Mouse (Mus musculus): ENCODE results near the gene Nr1h4. TPM values are rescaled to one million over a fixed set of nuclear protein-coding genes. Genes with fewer than 3 reads are reported as not detected.

Nr1h4 gene
- total and polyA plus RNA-seq, 2 experiments from 2014 or later: 0.08 TPM; not detected in 1

- TF ChIP-seq CTCF (IDR thresholded peaks at IDR 0.05; ENCODE audit: low read depth): no peak
- H3K4me1 ChIP-seq (ENCODE audit: insufficient read depth, low read length): no peaks in the 10 kb centered on the region
- no peak overlapping the region for H3K27ac ChIP-seq
- H3K9me3 ChIP-seq (ENCODE audit: low read length): no peaks in the 10 kb centered on the region
- H3K4me2 ChIP-seq (ENCODE audit: low read depth, low read length): no peak overlapping the region
- H3K36me3 ChIP-seq (ENCODE audit: insufficient read depth, low read length): no peaks in the 10 kb centered on the region
- no peak for DNase-seq (ENCODE audit: low spot score)
- no peak overlapping the region for H3K4me3 ChIP-seq (ENCODE audit: low read length)
- H3K9ac ChIP-seq (replicated peaks; ENCODE audit: low read length): no peak overlapping the region
- no peak for ATAC-seq
- WGBS: 65% methylated on average over 5 of the region's 5 CpGs
- H3K27me3 ChIP-seq (ENCODE audit: insufficient read depth, low read length): no peaks in the 10 kb centered on the region
These were observed 30.3 kb downstream of the Nr1h4 start for GRCm38 (mm10) chr10:89502986-89503560.

GRCm38 (mm10) chr10:89501902-89502301 is 31.5 kb downstream of the Nr1h4 start:
- DNase-seq (ENCODE audit: low spot score) (no peak), ATAC-seq (no peak)
- TF ChIP-seq CTCF (IDR thresholded peaks at IDR 0.05; ENCODE audit: low read depth): no peak
- Histone ChIP-seq H3K4me1 (ENCODE audit: insufficient read depth, low read length) (no peaks in the 10 kb centered on the region), H3K27ac (no peak overlapping the region), H3K27me3 (ENCODE audit: insufficient read depth, low read length) (no peaks in the 10 kb centered on the region), H3K9ac (replicated peaks; ENCODE audit: low read length) (no peak overlapping the region), H3K9me3 (ENCODE audit: low read length) (no peaks in the 10 kb centered on the region), H3K36me3 (ENCODE audit: insufficient read depth, low read length) (no peaks in the 10 kb centered on the region), H3K4me3 (ENCODE audit: low read length) (no peak overlapping the region), H3K4me2 (ENCODE audit: low read depth, low read length) (no peak overlapping the region)
- WGBS: 89% methylated on average over 6 of the region's 6 CpGs

DNA sequence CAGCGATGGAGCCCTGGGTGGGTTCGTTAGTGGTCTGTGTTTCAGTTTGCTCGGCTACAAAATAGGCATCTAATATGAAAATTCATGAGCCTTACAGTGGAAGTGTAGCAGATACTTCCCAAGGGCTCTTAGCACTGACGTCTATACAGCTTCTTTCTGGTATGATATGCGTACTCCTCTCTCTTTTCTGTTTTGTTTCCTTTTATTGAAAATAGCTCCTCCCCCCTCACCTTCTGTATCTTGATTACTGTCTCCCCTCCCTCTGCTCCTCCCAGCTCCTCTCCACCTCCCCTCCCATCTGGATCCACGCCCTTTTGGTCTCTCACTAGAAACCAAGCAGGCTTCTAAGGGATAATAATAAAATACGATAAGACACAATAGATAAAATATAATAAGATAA is 37.8 kb downstream of the Nr1h4 start:
- Histone ChIP-seq H3K27ac (no peak overlapping the region), H3K9me3 (ENCODE audit: low read length) (no peaks in the 10 kb centered on the region), H3K27me3 (ENCODE audit: insufficient read depth, low read length) (no peaks in the 10 kb centered on the region), H3K4me2 (ENCODE audit: low read depth, low read length) (no peak overlapping the region), H3K9ac (replicated peaks; ENCODE audit: low read length) (no peak overlapping the region), H3K36me3 (ENCODE audit: insufficient read depth, low read length) (no peaks in the 10 kb centered on the region), H3K4me1 (ENCODE audit: insufficient read depth, low read length) (no peaks in the 10 kb centered on the region), H3K4me3 (ENCODE audit: low read length) (no peak overlapping the region)
- ATAC-seq (no peak), DNase-seq (ENCODE audit: low spot score) (no peak)
- 81% methylated on average over 7 of the region's 7 CpGs for WGBS
- TF ChIP-seq CTCF (IDR thresholded peaks at IDR 0.05; ENCODE audit: low read depth): no peak

DNA sequence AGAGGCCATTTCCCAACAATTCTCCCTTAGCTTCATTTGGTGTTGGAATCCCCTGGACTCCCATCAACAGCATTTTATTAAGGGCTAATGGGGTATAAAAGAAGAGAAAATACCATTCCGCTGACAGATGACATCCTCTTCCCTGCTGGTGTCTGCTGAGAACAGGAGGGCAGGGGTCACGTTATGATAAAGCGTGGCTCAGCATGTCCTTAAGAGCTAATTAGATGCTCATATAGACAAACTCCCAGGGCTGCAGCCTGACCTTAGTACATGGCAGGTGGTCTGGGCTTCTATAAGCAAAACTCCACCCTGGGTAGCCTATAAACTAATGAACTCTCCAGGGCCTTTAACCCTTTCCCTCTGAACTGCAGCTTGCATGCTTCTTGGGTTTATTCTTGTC is 42.1 kb downstream of the Nr1h4 start:
- Histone ChIP-seq H3K9ac (replicated peaks; ENCODE audit: low read length) (no peak overlapping the region), H3K27ac (no peak overlapping the region), H3K27me3 (ENCODE audit: insufficient read depth, low read length) (no peaks in the 10 kb centered on the region), H3K9me3 (ENCODE audit: low read length) (no peaks in the 10 kb centered on the region), H3K36me3 (ENCODE audit: insufficient read depth, low read length) (no peaks in the 10 kb centered on the region), H3K4me1 (ENCODE audit: insufficient read depth, low read length) (no peaks in the 10 kb centered on the region), H3K4me2 (ENCODE audit: low read depth, low read length) (no peak overlapping the region), H3K4me3 (ENCODE audit: low read length) (no peak overlapping the region)
- 28% methylated on average over 3 of the region's 3 CpGs for WGBS
- DNase-seq (ENCODE audit: low spot score) (no peak), ATAC-seq (no peak)
- no peak for TF ChIP-seq CTCF (IDR thresholded peaks at IDR 0.05; ENCODE audit: low read depth)

DNA sequence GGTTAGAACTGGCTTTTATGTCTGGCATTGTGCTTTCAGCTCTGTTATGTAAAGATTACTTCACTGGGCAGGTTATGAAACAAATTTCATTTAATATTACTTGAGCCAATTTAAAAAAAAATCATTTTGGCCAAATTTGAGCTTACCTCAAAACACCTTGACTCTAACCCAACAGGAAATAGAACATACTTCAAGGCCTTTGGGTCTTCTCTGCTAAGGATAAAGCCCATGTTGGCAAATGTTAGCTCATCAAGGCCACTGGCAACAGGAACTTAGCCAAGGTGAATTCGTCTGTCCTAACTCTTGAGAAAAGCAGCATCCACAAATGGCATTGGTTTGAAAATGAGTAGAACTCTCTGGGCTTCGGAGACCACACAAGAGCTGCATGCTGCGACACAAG is 43.1 kb downstream of the Nr1h4 start:
- DNase-seq (ENCODE audit: low spot score): no peak
- 83% methylated on average over 3 of the region's 3 CpGs for WGBS
- Histone ChIP-seq H3K27me3 (ENCODE audit: insufficient read depth, low read length) (no peaks in the 10 kb centered on the region), H3K4me3 (ENCODE audit: low read length) (no peak overlapping the region), H3K27ac (no peak overlapping the region), H3K9ac (replicated peaks; ENCODE audit: low read length) (no peak overlapping the region), H3K4me2 (ENCODE audit: low read depth, low read length) (no peak overlapping the region), H3K4me1 (ENCODE audit: insufficient read depth, low read length) (no peaks in the 10 kb centered on the region), H3K9me3 (ENCODE audit: low read length) (no peaks in the 10 kb centered on the region), H3K36me3 (ENCODE audit: insufficient read depth, low read length) (no peaks in the 10 kb centered on the region)
- no peak for ATAC-seq
- no peak for TF ChIP-seq CTCF (IDR thresholded peaks at IDR 0.05; ENCODE audit: low read depth)

DNA sequence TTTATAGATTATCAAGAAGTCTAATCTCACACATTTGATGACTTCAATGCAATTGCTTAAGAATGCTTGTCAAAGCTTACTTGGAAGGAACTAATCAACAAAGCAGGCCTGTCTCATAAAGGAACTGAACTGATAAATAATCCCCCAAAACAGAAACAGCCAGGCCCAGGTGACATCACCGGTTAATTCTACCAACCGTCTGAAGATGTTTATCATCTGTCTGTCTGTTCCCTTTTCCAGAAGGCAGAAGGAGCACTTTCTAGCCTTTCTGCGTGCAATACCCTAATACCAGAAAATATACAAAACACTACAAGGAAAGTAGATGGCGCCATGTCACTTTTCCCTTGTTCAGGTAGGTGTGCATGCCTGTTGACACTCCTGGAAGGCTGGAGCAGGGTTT is 43.9 kb downstream of the Nr1h4 start:
- H3K9me3 ChIP-seq (ENCODE audit: low read length): no peaks in the 10 kb centered on the region
- TF ChIP-seq CTCF (IDR thresholded peaks at IDR 0.05; ENCODE audit: low read depth): no peak
- H3K27me3 ChIP-seq (ENCODE audit: insufficient read depth, low read length): no peaks in the 10 kb centered on the region
- no peaks in the 10 kb centered on the region for H3K4me1 ChIP-seq (ENCODE audit: insufficient read depth, low read length)
- ATAC-seq (no peak), DNase-seq (ENCODE audit: low spot score) (no peak)
- no peaks in the 10 kb centered on the region for H3K36me3 ChIP-seq (ENCODE audit: insufficient read depth, low read length)
- H3K4me3 ChIP-seq (ENCODE audit: low read length): no peak overlapping the region
- WGBS: 90% methylated on average over 4 of the region's 4 CpGs
- H3K27ac ChIP-seq: no peak overlapping the region
- no peak overlapping the region for H3K9ac ChIP-seq (replicated peaks; ENCODE audit: low read length)
- no peak overlapping the region for H3K4me2 ChIP-seq (ENCODE audit: low read depth, low read length)

DNA sequence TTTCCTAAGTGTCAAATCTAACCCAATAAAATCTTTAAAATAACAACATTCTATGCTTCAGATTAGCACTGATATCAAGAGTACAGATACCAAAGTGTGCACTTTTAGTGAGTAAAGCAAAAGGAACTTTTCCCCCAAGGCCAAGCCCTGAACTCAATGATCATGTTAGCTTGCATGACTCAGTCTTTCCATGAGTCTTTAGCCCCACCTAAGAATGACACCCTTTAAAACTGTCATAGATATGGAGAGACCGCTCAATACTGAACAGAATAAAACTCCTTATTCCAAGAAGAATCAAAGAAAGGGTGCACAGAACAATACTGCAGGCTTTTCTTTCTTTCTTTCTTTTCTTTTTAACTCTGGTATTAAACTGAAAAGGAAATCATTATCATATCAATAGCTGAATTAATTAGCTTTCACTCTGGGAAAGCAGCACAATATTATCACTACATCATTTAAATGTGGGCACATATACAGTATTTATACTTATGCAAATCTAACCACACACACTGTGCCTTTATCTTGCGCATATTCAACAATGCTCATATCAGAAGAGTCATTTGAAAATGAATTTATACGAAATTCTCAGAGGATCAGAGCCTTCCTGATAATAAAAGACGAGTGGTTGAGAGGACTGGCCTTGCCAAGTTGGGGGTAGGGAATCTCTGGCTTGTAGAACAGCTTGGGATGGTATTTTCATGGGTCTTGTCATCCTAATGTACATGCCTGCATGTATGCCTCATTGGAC is 46.2 kb downstream of the Nr1h4 start:
- Histone ChIP-seq H3K9ac (replicated peaks; ENCODE audit: low read length) (no peak overlapping the region), H3K36me3 (ENCODE audit: insufficient read depth, low read length) (no peaks in the 10 kb centered on the region), H3K27ac (no peak overlapping the region), H3K9me3 (ENCODE audit: low read length) (no peaks in the 10 kb centered on the region), H3K27me3 (ENCODE audit: insufficient read depth, low read length) (no peaks in the 10 kb centered on the region), H3K4me3 (ENCODE audit: low read length) (no peak overlapping the region), H3K4me2 (ENCODE audit: low read depth, low read length) (no peak overlapping the region), H3K4me1 (ENCODE audit: insufficient read depth, low read length) (no peaks in the 10 kb centered on the region)
- 26% methylated on average over 4 of the region's 4 CpGs for WGBS
- TF ChIP-seq CTCF (IDR thresholded peaks at IDR 0.05; ENCODE audit: low read depth): no peak
- DNase-seq (ENCODE audit: low spot score) (no peak), ATAC-seq (no peak)
